Mouse (Mus musculus): Measurements from ENCODE around the gene Dennd4c. TPM values are rescaled to one million over a fixed set of nuclear protein-coding genes. Genes with fewer than 3 reads are reported as not detected.

Dennd4c gene
- total RNA-seq, 2 experiments from 2014 or later = 18.9 to 34.7 TPM

DNA sequence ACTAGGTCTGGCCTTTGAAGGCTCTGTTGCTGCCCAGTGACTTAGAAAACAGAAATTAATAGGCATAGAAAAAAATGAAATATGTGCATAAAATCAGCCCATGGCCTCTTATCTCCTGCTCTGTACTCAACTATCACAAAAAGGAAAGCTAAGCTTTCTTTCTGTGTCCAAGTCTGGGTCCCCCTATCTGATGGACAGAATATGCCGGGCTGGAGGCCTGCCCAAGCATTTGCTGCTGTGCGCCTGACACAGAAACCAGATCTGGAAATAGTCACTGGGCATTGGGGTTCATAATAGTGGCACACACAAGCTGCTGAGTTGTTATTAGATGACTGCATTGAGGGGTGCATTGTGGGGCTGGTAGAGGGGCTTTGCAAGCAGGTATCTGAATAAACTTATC is 131.1 kb downstream of the Dennd4c start:
- no peak for ATAC-seq (replicated peaks; ENCODE audit: poor library complexity)

DNA sequence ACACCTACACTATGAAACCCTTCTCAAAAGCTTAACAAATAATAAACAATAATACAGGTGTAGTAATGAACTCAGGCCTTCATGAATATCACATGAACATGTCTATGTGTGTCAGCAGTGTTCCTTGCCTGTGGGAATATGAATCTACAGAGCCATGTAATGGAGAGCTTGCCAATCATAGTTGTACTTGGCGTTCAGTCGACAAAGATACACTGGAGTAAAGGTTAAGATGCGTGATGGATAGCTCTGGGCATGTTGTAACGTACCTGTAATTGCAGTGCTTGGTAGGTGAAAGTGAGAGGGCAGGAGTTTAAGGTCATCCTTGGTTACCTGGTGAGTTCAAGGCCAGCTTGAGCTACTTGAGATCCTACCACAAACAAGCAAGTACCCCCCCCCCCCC is 132.8 kb downstream of the Dennd4c start:
- ATAC-seq (replicated peaks; ENCODE audit: poor library complexity) = no peak

DNA sequence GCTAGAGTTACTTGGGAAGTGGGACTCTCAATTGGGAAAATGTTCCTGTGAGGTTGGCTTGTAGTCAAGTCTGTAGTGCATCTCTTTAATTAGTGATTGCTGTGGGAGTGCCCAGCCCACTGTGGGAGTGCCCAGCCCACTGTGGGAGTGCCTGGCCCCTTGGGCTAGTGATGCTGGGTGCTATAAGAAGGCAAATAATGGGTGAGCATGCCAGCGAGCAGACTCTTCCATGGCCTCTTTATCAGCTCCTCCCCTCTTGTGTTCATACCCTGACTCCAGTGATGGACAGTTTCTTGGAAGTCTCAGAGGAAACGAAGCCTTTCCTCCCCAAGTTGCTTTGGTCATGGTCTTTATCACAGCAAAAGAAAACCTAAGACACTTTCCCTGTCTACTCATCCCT is 134.1 kb downstream of the Dennd4c start:
- ATAC-seq (replicated peaks; ENCODE audit: poor library complexity) = no peak

DNA sequence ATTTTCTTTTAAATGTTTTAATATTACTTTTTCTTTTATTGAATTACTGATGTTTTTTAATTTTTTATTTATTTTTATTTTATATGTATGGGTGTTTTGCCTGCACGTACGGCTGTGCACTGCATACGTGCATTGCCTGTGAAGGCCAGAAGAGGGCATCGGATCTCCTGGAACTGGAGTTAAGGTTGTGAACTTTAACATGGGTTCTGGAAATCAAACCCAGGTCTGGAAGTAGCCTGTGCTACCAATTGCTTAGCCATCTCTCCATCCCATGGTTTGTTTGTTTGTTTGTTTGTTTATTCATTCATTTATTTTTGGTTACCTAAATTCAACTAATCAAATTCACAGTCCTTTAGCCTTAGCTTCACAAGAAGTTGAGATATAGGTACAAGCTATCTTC is 136.6 kb downstream of the Dennd4c start:
- ATAC-seq (replicated peaks; ENCODE audit: poor library complexity) = peak; percentile 64

DNA sequence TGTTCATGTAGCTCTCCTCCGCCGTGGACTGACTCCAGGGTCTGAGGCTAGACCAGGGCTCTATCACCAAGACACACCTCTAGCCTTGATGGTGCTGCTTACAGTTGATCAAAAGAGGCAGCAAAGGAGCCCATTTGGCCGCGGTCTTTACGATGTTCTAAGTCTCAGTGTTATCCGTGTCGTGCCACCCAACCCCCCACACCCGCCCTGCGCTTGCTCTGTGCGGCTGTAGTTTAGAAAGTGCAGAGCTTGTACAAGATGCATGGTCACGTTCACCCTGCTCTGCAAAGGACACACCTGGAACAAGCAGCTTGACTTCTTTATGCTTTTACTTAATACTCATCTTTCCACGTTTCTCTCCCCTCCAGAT is 137.4 kb downstream of the Dennd4c start:
- ATAC-seq (replicated peaks; ENCODE audit: poor library complexity) = peak; percentile 57

DNA sequence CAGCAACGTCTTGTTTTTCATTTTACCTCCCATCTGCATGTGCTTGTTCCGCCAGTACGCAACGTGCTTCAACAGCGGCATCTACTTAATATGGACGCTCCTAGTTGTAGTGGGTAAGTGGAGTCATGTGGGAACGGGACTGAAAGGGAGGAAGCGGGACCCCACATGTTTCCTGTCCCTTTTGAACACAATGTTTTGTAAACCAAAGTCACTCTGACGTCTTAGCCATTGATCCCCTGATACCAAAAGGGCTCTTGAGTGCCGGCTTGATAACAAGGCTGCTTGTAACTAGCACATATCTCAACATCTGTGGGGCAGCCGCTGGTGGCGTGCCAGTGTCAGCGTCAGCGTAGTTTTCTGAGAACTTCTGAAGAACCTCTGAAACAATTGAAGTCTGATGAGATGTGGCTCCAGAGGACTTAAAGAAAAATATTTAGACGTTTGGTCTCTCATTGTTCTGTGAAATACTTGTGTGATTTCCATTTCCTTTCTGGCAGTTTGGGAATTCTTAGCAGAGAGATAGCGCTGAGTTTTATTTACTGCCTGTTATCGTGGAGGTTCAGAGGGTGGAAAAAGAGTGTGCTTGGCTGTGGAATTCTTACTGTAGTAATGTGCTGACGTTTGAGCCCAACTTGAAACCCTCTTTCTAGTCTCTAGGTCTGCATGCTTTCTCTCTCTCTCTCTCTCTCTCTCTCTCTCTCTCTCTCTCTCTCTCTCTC is 138.0 kb downstream of the Dennd4c start:
- peak; percentile 66 for ATAC-seq (replicated peaks; ENCODE audit: poor library complexity)

DNA sequence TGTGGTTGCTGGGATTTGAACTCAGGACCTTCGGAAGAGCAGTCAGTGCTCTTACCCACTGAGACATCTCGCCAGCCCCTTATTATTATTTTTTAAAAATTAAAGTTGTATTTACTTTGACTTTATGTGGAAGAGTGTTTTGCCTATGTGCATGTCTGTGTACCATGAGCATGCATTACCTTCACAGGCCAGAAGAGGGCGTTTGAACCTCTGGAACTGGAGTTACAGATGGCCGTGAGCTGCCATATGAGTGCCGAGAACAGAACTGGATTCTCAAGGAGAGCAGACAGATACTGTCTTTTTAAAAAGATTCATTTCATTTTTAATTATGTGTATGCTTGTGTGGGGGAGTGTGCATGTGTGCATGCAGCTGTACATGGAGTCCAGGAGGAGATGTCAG is 139.5 kb downstream of the Dennd4c start:
- ATAC-seq (replicated peaks; ENCODE audit: poor library complexity) = no peak

DNA sequence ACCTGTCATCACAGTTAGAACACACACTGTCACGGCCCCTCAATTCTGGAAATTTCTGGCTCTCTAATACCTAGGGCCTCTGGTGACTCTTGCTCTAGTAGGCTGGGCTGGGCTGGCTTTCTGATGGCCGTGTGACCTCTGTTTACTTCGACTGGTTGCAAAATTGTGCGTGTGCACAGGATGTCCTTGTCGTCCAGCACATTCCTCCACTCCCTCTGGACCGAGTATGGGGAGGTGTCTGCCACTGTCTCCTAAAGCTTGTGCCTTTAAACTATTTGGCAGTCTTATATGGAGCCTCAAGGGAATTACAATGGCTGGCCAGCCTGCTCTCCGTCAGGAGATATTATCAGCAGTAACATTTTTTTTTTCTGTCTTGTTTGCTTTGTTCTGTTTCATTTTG is 149.1 kb downstream of the Dennd4c start:
- ATAC-seq (replicated peaks; ENCODE audit: poor library complexity) = no peak

DNA sequence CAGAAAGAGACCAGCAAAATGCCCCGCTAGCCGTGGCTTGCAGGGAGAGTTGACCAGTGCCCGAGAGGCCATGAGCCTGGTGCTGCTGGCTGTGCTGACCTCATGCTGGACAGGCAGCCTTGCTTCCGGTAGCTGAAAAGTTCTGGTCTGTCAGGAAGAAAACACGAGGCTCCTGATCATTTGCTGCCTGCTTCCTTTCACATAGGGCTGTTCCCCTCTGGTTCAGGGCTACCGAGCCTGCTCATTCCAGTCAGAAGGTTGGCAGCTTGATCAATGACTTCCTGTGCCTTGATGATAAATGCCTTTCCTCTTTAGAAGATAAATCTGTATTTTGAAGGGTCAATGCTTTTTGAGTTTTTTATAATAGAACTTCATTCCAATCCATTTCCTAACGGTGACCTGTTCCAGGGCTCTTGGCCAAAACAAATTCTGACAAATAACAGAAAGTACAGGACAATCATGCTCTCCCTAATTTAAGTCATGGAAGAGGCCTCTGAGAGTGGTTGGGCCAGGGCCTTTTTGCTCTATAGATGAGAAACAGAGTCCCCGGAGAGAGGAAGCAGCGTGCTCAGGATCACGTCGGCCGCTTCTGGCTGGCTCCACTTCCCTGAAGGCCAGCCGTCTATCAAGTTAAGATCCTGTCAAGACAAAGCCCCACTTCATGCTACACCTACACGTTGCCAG is 150.6 kb downstream of the Dennd4c start:
- ATAC-seq (replicated peaks; ENCODE audit: poor library complexity) = no peak

Other genes starting within 250 kb of the Dennd4c start
- not detected in 2 replicates for gene Saxo1, start 190.2 kb upstream of the Dennd4c start, total RNA-seq (2015)
- not detected in 2 replicates for gene Saxo1, start 190.2 kb upstream of the Dennd4c start, total RNA-seq (2017)
- gene Rraga, start 172.9 kb upstream of the Dennd4c start, total RNA-seq (2015) = 31.0 and 34.5 TPM in 2 replicates
- gene Rraga, start 172.9 kb upstream of the Dennd4c start, total RNA-seq (2017) = 12.4 and 12.5 TPM in 2 replicates
- 22.6 and 26.3 TPM in 2 replicates for gene Haus6, start 136.5 kb upstream of the Dennd4c start, total RNA-seq (2015)
- 28.4 and 35.1 TPM in 2 replicates for gene Haus6, start 136.5 kb upstream of the Dennd4c start, total RNA-seq (2017)
- 40.5 and 58.5 TPM in 2 replicates for gene Plin2, start 78.5 kb upstream of the Dennd4c start, total RNA-seq (2015)
- 75.9 and 78.3 TPM in 2 replicates for gene Plin2, start 78.5 kb upstream of the Dennd4c start, total RNA-seq (2017)
- 4,597 and 4,652 TPM in 2 replicates for gene Rps6, start 108.9 kb downstream of the Dennd4c start, total RNA-seq (2015)
- 1,552 and 1,647 TPM in 2 replicates for gene Rps6, start 108.9 kb downstream of the Dennd4c start, total RNA-seq (2017)
- gene Acer2, start 125.8 kb downstream of the Dennd4c start, total RNA-seq (2015) = 0.84 and 2.2 TPM in 2 replicates
- 1.1 and 2.5 TPM in 2 replicates for gene Acer2, start 125.8 kb downstream of the Dennd4c start, total RNA-seq (2017)